Mouse (Mus musculus): ENCODE data around the gene Daam1.

GRCm38 (mm10) chr12:71936636-71937035 is 105.8 kb downstream of the Daam1 start:
- TF ChIP-seq POLR2A (IDR thresholded peaks at IDR 0.05; ENCODE audit: borderline replicate concordance, extremely low read depth, low read depth, low read length) (no peak), CTCF (IDR thresholded peaks at IDR 0.05; ENCODE audit: insufficient read depth, low read length) (no peak)
